Mouse (Mus musculus) brain, embryonic 14.5 days (tissue): ENCODE measurements around the gene Adat3.

ENCODE experiments used
- CTCF ChIP-seq: fragments of 200-500 bp; IDR thresholded peaks from 2 replicates; pipeline ENCODE4 v1.5.1; 2012; ENCODE audit warnings: inconsistent platforms, mild to moderate bottlenecking, moderate library complexity, borderline replicate concordance; ENCODE audit not compliant: insufficient read depth, insufficient read length; ENCODE audit errors: extremely low read depth
- POLR2A ChIP-seq: fragments of 200-500 bp; IDR thresholded peaks from 2 replicates; pipeline ENCODE4 v1.6.1; 2012; ENCODE audit warnings: mild to moderate bottlenecking, inconsistent platforms, borderline replicate concordance; ENCODE audit not compliant: poor library complexity, insufficient read depth, insufficient read length, severe bottlenecking; ENCODE audit errors: extremely low read depth

DNA sequence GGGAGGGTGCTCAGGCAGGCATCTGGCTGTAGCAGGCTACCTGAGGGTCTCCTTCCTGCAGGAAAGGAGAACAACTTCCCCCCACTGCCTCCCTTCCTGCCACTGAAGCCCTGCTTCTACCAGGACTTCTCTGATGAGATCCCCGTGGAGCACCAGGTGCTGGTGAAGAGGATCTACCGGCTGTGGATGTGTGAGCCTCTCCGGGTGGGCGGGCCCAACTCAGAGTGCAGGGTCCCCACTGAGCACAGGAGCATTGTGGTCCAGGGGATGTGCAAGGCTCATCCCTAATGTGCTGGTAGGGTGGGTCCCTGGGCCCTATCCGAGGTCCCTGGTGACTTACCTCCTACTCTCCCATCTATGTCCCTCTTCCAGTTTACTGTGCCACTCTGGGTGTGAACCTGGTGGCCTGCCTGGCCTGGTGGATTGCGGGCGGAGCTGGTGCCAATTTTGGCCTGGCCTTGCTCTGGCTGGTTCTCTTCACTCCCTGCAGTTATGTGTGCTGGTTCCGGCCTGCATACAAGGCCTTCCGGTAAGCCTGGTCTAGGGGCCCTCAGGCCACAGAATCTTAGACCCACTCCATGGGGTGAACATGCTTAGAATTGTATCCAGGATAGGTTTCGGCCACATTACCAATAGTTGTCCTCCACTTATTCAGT, 6.7 kb downstream of the Adat3 start:
- TF ChIP-seq CTCF: no peak
- no peak for TF ChIP-seq POLR2A
